Mouse (Mus musculus): ENCODE data around the gene Tmem238.
A peak's percentile ranks its signal among the peaks of the same experiment; 100 is the strongest.

The Tmem238 gene

GRCm38 (mm10) chr7:4746326-4746980 is 43.0 kb downstream of the Tmem238 start:
- DNase-seq, result no peak

GRCm38 (mm10) chr7:4744886-4745285 is 44.6 kb downstream of the Tmem238 start:
- no peak for DNase-seq

GRCm38 (mm10) chr7:4743354-4743753 is 46.1 kb downstream of the Tmem238 start:
- DNase-seq, result no peak

GRCm38 (mm10) chr7:4742482-4742819 is 47.0 kb downstream of the Tmem238 start:
- DNase-seq, result no peak

- no peak for DNase-seq
Measured at GRCm38 (mm10) chr7:4741672-4742481, 47.6 kb downstream of the Tmem238 start.

GRCm38 (mm10) chr7:4741151-4741550 is 48.3 kb downstream of the Tmem238 start:
- DNase-seq, result peak; percentile 83

- DNase-seq, result no peak
Measured at GRCm38 (mm10) chr7:4740309-4740727, 49.1 kb downstream of the Tmem238 start.

GRCm38 (mm10) chr7:4739544-4740275 is 49.7 kb downstream of the Tmem238 start, which contains the start of gene Kmt5c:
Gene Kmt5c, plus strand, starts transcription at chr7:4740115.
- peak; percentile 100 for DNase-seq

GRCm38 (mm10) chr7:4739041-4739543 is 50.4 kb downstream of the Tmem238 start:
- DNase-seq, result no peak

Measured in kidney, adult 11 months (tissue).